Mouse (Mus musculus): ENCODE data around the gene Mphosph9.

Mphosph9 gene

GRCm38 (mm10) chr5:124214516-124215145 is 113.1 kb downstream of the Mphosph9 start:
- DNase-seq (ENCODE audit: low spot score in 2 of 2), result no peak

- DNase-seq (ENCODE audit: low spot score in 2 of 2), result no peak
Observed at GRCm38 (mm10) chr5:124213588-124214469, 113.9 kb downstream of the Mphosph9 start.

GRCm38 (mm10) chr5:124211669-124212068 is 116.1 kb downstream of the Mphosph9 start:
- DNase-seq (ENCODE audit: low spot score in 2 of 2), result no peak

- peak; percentile 34 to 64 for DNase-seq (ENCODE audit: low spot score in 2 of 2)
Observed at GRCm38 (mm10) chr5:124211234-124211633, 116.5 kb downstream of the Mphosph9 start.

GRCm38 (mm10) chr5:124210281-124211016 is 117.3 kb downstream of the Mphosph9 start:
- DNase-seq (ENCODE audit: low spot score in 2 of 2), result no peak

- DNase-seq (ENCODE audit: low spot score in 2 of 2), result no peak
Observed at GRCm38 (mm10) chr5:124209850-124210249, 117.9 kb downstream of the Mphosph9 start.

GRCm38 (mm10) chr5:124208030-124208429 is 119.7 kb downstream of the Mphosph9 start:
- no peak for DNase-seq (ENCODE audit: low spot score in 2 of 2)

GRCm38 (mm10) chr5:124206481-124207038 is 121.2 kb downstream of the Mphosph9 start:
- no peak for DNase-seq (ENCODE audit: low spot score in 2 of 2)

- no peak for DNase-seq (ENCODE audit: low spot score in 2 of 2)
Observed at GRCm38 (mm10) chr5:124205809-124206380, 121.9 kb downstream of the Mphosph9 start.

GRCm38 (mm10) chr5:124205211-124205610 is 122.6 kb downstream of the Mphosph9 start:
- DNase-seq (ENCODE audit: low spot score in 2 of 2), result no peak

GRCm38 (mm10) chr5:124204127-124204794 is 123.5 kb downstream of the Mphosph9 start:
- no peak for DNase-seq (ENCODE audit: low spot score in 2 of 2)

- no peak for DNase-seq (ENCODE audit: low spot score in 2 of 2)
Observed at GRCm38 (mm10) chr5:124203251-124203650, 124.5 kb downstream of the Mphosph9 start.

- DNase-seq (ENCODE audit: low spot score in 2 of 2), result no peak
Observed at GRCm38 (mm10) chr5:124202071-124202470, 125.7 kb downstream of the Mphosph9 start.

GRCm38 (mm10) chr5:124201564-124201963 is 126.2 kb downstream of the Mphosph9 start:
- DNase-seq (ENCODE audit: low spot score in 2 of 2), result no peak
